Mouse (Mus musculus) stomach, embryonic 15.5 days (tissue): ENCODE data around the gene Hat1. TPM values are rescaled to one million over a fixed set of nuclear protein-coding genes. Genes with fewer than 3 reads are reported as not detected.
A peak's percentile ranks its signal among the peaks of the same experiment; 100 is the strongest.

Experiments used
- ATAC-seq: fragments of 200-750 bp; cut with Nextera tagmentation; 2 replicates; pipeline ENCODE4 v1.8.0; 2017; ENCODE audit warnings: low read depth, moderate number of reproducible peaks, moderate TSS enrichment; ENCODE audit not compliant: insufficient read depth, low FRiP score
- H3K27ac ChIP-seq: fragments of 300-500 bp; sonication (generic); 2 replicates; pipeline ENCODE4 v1.5.1; 2015; ENCODE audit warnings: mild to moderate bottlenecking, inconsistent platforms
- H3K27me3 ChIP-seq: fragments of 300-500 bp; sonication (generic); replicated peaks from 2 replicates; pipeline ENCODE4 v1.6.1; 2015; ENCODE audit warnings: inconsistent platforms
- H3K36me3 ChIP-seq: fragments of 300-500 bp; sonication (generic); 2 replicates; pipeline ENCODE4 v1.6.1; 2015; ENCODE audit warnings: inconsistent platforms
- H3K4me1 ChIP-seq: fragments of 300-500 bp; sonication (generic); 2 replicates; pipeline ENCODE4 v1.6.1; 2015; ENCODE audit warnings: inconsistent platforms
- H3K4me2 ChIP-seq: fragments of 300-500 bp; sonication (generic); 2 replicates; pipeline ENCODE4 v1.6.1; 2015; ENCODE audit warnings: mild to moderate bottlenecking, inconsistent platforms
- H3K4me3 ChIP-seq: fragments of 300-500 bp; sonication (generic); replicated peaks from 2 replicates; pipeline ENCODE4 v1.5.1; 2015; ENCODE audit warnings: inconsistent platforms
- H3K9ac ChIP-seq: fragments of 300-500 bp; sonication (generic); 2 replicates; pipeline ENCODE4 v1.6.1; 2015; ENCODE audit warnings: inconsistent platforms
- H3K9me3 ChIP-seq: fragments of 300-500 bp; sonication (generic); 2 replicates; pipeline ENCODE4 v1.6.1; 2016; ENCODE audit warnings: inconsistent platforms
- WGBS: fragments of 180-500 bp; shearing (Covaris S2); methylation state at CpG from one replicate; pipeline ENCODE4 v1.1.7; 2015; 5-methylcytosine and 5-hydroxymethylcytosine counted together
- polyA plus RNA-seq: library from polyadenylated mRNA; unstranded; fragments of >200 nt; fragmentation: Nextera tagmentation; extraction: Ambion mirVana; gene quantifications from 2 replicates; pipeline ENCODE4 v1.2.1, GENCODE M21; 2015

Gene Hat1
- polyA plus RNA-seq, 1 experiment from 2014 or later, result 111 TPM

DNA sequence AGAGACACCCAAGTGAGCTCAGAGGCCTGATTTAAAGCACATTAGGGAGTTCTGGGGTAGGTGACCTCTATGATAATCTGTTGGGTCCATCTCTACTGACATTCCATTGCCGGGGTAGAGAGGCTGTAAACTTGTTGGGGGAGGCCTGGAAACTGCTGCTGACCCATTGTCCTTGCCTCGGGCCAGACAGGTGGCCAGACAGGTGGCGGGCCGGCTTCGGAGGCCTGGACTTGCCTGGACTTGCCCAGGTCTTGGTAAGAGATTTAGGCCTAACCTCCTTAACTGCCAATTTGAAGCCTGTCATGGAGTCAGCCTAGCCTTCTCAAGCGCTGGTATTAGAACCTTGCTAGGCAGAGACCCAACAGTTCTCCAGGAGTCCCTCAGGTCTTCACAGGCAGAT, 992 bp upstream of the Hat1 start:
- H3K9ac ChIP-seq, result no peak overlapping the region
- WGBS, result 89% methylated on average over 6 of the region's 6 CpGs
- no peak for ATAC-seq

GRCm38 (mm10) chr2:71389864-71390263, 1.1 kb downstream of the Hat1 start:
- H3K4me2 ChIP-seq, result peak overlapping the region; percentile 69
- no peaks in the 10 kb centered on the region for H3K36me3 ChIP-seq
- H3K27me3 ChIP-seq, result no peaks in the 10 kb centered on the region
- H3K27ac ChIP-seq, result no peak overlapping the region
- H3K4me3 ChIP-seq, result peak overlapping the region; percentile 95
- peaks cover 9% of the 10 kb centered on the region; the same call in 1 of the 2 replicates for H3K4me1 ChIP-seq
- H3K9me3 ChIP-seq, result no peaks in the 10 kb centered on the region
- peak overlapping the region; percentile 81 for H3K9ac ChIP-seq
- no peak for ATAC-seq
- 53% methylated on average over 9 of the region's 9 CpGs for WGBS

More for the DNA sequence above, 992 bp upstream of the Hat1 start:
- Histone ChIP-seq H3K9me3 (no peaks in the 10 kb centered on the region), H3K36me3 (no peaks in the 10 kb centered on the region), H3K4me1 (peaks cover 9% of the 10 kb centered on the region; the same call in 1 of the 2 replicates), H3K4me2 (no peak overlapping the region), H3K27me3 (no peaks in the 10 kb centered on the region), H3K4me3 (no peak overlapping the region), H3K27ac (no peak overlapping the region)

DNA sequence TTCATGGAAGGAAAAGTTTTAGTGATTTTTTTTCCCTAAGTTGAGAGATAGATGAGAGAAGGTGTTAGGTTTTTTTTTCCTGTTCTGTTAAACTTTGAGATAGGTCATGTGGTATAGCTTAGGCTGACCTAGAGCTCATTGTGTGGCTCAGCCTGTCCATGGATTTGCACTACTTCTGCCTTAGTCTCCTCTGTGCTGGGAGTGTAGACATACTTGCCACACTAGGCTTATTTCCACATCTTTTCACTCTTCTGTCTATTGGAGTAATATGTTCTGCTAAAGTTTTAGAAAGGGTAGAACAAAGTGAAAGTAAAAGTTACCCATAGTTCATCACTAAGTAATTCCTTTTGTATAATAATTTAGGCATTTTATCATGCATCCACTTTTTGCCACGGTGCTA, 16.9 kb downstream of the Hat1 start:
- Histone ChIP-seq H3K9me3 (no peaks in the 10 kb centered on the region), H3K27me3 (no peaks in the 10 kb centered on the region), H3K9ac (no peak overlapping the region), H3K4me2 (no peak overlapping the region), H3K4me1 (no peaks in the 10 kb centered on the region), H3K36me3 (peaks cover 6% of the 10 kb centered on the region; the same call in 1 of the 2 replicates), H3K27ac (no peak overlapping the region), H3K4me3 (no peak overlapping the region)
- WGBS, result 72% methylated on average over 1 of the region's 1 CpGs
- ATAC-seq, result no peak

GRCm38 (mm10) chr2:71418760-71419280, 30.1 kb downstream of the Hat1 start:
- 80% methylated on average over 3 of the region's 3 CpGs for WGBS
- Histone ChIP-seq H3K4me1 (no peaks in the 10 kb centered on the region), H3K4me3 (no peak overlapping the region), H3K36me3 (peaks cover 16% of the 10 kb centered on the region; the same call in 1 of the 2 replicates), H3K27me3 (no peaks in the 10 kb centered on the region), H3K9me3 (no peaks in the 10 kb centered on the region), H3K27ac (no peak overlapping the region), H3K9ac (no peak overlapping the region), H3K4me2 (no peak overlapping the region)
- ATAC-seq, result no peak

DNA sequence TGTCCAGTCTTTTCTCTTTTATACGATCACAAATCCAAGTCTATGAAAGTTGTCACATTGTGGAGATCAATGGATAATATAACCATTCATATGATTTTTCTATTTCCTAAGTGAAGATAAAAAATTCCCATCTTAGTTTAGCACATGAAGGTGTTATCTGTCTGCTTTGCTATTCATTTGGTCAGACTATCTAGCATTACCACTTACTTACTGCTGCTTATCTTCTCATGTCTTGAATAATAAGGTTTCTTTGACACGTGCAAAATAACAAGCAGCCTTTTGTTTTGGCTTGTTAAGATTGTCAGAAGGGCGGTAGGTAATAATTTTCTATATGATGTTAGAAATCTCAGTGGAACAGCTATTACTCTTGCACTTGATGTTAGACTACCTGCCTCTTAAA, 30.6 kb downstream of the Hat1 start:
- Histone ChIP-seq H3K4me3 (no peak overlapping the region), H3K9ac (no peak overlapping the region), H3K9me3 (no peaks in the 10 kb centered on the region), H3K27ac (no peak overlapping the region), H3K4me1 (no peaks in the 10 kb centered on the region), H3K36me3 (peaks cover 16% of the 10 kb centered on the region; the same call in 1 of the 2 replicates), H3K27me3 (no peaks in the 10 kb centered on the region), H3K4me2 (no peak overlapping the region)
- 79% methylated on average over 3 of the region's 3 CpGs for WGBS
- no peak for ATAC-seq

DNA sequence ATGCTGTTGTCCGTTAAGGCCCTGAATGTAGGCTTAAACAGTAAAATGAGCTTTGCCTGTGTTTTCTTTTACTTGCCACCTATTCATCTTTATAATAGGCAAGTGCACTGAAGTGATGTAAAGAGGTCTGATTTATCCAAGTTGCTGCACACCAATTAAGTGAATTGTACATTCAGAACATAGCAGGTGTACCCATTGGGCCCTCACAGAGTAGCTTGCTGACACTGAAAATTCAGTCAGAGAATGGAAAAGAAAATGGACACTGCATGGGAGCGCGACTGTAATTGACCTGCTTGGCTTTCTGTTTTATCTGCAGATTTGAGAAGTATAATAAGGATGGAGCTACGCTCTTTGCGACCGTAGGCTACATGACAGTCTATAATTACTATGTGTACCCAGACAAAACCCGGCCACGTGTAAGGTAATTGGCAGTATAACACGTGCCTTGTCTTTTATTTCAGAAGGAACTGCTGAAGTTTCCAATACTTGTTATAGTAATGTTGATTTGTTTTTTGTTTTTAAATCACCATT, 32.2 kb downstream of the Hat1 start:
- H3K4me1 ChIP-seq, result no peaks in the 10 kb centered on the region
- peaks cover 10% of the 10 kb centered on the region; the same call in 1 of the 2 replicates for H3K36me3 ChIP-seq
- no peak overlapping the region for H3K4me2 ChIP-seq
- ATAC-seq, result no peak
- no peaks in the 10 kb centered on the region for H3K9me3 ChIP-seq
- H3K27ac ChIP-seq, result no peak overlapping the region
- no peak overlapping the region for H3K4me3 ChIP-seq
- H3K27me3 ChIP-seq, result no peaks in the 10 kb centered on the region
- H3K9ac ChIP-seq, result no peak overlapping the region
- 96% methylated on average over 9 of the region's 9 CpGs for WGBS

DNA sequence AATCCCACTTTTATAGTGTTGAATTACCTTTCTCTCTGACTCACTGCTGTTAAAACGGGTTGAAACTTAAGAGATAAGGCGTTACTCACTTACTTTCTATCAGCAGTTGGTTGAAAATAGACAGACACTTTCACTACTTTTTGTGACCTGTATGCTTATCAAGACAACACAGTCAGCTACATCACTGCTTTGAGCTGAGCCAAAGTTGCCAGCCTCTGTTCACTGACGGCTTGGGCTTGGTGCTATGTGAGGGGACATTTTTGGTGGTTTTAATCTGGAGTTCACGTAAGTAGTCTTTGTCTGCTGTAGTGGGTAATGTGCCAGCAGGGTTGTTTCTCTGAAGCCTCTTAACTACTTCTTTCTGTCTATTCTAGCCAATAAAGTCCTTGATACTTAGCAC, 35.8 kb downstream of the Hat1 start:
- no peak overlapping the region for H3K27ac ChIP-seq
- no peak overlapping the region for H3K9ac ChIP-seq
- H3K4me1 ChIP-seq, result no peaks in the 10 kb centered on the region
- H3K4me2 ChIP-seq, result no peak overlapping the region
- H3K4me3 ChIP-seq, result no peak overlapping the region
- no peak for ATAC-seq
- WGBS, result 75% methylated on average over 4 of the region's 4 CpGs
- H3K27me3 ChIP-seq, result no peaks in the 10 kb centered on the region
- no peaks in the 10 kb centered on the region for H3K9me3 ChIP-seq
- H3K36me3 ChIP-seq, result peaks cover 7% of the 10 kb centered on the region; the same call in 1 of the 2 replicates

DNA sequence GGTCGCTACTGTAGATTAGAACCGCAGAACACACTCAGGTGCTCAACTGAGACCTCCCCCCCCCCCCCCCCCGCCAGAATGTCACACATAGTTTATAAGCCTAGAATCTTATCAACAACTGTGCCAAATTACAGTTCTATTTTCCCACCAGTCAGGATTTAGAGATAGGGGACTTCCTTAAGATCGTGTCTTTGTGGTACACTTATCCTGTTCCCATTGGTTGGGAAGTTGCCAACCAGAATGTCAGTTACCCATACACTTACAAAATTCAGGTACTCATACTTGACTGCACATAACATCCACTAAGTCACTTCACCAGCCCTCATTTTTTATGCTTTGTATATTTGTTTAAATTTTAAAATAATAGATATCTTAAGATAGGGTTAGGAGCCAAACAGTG, 46.7 kb downstream of the Hat1 start:
- Histone ChIP-seq H3K27ac (no peak overlapping the region), H3K4me1 (no peaks in the 10 kb centered on the region), H3K27me3 (no peaks in the 10 kb centered on the region), H3K4me3 (no peak overlapping the region), H3K9me3 (no peaks in the 10 kb centered on the region), H3K4me2 (no peak overlapping the region), H3K36me3 (peaks cover 14% of the 10 kb centered on the region), H3K9ac (no peak overlapping the region)
- WGBS, result 74% methylated on average over 4 of the region's 4 CpGs
- ATAC-seq, result no peak

- Histone ChIP-seq H3K36me3 (peaks cover 8% of the 10 kb centered on the region), H3K27ac (no peak overlapping the region), H3K4me2 (no peak overlapping the region), H3K9ac (no peak overlapping the region), H3K9me3 (no peaks in the 10 kb centered on the region), H3K27me3 (peaks cover 3% of the 10 kb centered on the region; the same call in 1 of the 2 replicates), H3K4me1 (no peaks in the 10 kb centered on the region), H3K4me3 (no peak overlapping the region)
- 30% methylated on average over 2 of the region's 2 CpGs for WGBS
- ATAC-seq, result no peak
These were observed 54.6 kb downstream of the Hat1 start for GRCm38 (mm10) chr2:71443376-71443775.

DNA sequence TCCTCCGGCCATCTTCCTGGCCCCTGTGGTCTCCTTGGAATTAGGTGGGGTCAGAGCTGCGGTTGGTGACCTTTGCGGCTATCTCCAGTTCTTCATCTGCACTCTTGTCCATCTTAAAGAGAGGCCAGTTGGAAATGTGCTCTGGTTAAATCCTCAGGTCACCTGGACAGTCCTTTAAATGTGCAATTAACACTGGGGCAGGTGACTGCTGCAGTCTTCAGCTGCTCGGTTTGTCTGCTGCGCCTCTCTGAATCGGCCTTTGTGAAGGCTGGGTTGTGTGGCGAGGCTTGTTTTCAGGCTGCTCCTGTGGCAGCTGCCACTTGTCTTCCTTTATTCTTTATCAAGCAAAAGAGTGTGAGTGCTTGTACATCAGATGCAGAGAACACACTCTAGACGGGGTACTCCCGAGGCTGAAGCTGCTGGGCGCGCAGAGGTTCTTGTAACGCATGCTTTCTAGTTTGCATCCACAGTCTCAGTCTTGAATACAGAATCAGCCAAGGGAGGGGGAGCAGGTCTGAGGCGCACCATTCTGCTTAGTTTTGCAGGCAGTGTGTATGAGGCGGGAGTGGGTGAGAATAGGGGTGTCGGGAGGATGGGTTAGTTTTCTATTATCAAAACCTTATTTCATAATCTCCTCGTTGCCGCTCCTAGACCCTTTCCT, 56.9 kb downstream of the Hat1 start:
- Histone ChIP-seq H3K4me1 (no peaks in the 10 kb centered on the region), H3K4me2 (no peak overlapping the region), H3K9me3 (no peaks in the 10 kb centered on the region), H3K27me3 (peaks cover 3% of the 10 kb centered on the region; the same call in 1 of the 2 replicates), H3K27ac (no peak overlapping the region), H3K4me3 (no peak overlapping the region), H3K9ac (no peak overlapping the region), H3K36me3 (peaks cover 3% of the 10 kb centered on the region; the same call in 1 of the 2 replicates)
- no peak for ATAC-seq
- 60% methylated on average over 17 of the region's 17 CpGs for WGBS

DNA sequence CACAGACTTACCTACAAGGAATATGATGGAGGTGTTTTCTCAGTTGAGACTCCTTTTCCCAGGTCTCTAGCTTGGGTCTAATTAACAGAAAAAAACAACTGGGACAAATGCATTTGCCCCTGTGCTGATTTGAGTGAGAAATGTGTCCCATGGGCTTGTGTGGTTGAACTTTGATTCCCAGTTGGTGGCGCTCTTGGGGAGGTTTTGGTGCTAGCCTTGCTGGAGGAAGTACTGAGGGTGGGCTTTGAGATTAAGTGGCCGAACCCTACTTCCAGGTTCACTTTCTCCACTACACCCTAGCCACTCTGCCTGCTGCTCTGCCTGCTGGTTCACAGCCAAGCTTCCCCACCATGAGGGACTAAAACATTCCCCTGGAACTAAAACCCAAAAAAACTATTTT, 60.8 kb downstream of the Hat1 start:
- no peak overlapping the region for H3K27ac ChIP-seq
- 12% methylated on average over 2 of the region's 2 CpGs for WGBS

GRCm38 (mm10) chr2:71451761-71452160, 63.0 kb downstream of the Hat1 start:
- WGBS, result 61% methylated on average over 5 of the region's 5 CpGs
- no peak for ATAC-seq
- Histone ChIP-seq H3K4me3 (no peak overlapping the region), H3K27ac (no peak overlapping the region), H3K9ac (no peak overlapping the region), H3K36me3 (no peaks in the 10 kb centered on the region), H3K27me3 (0 out of 2 replicates have a peak, but pooled peaks cover 3% of the 10 kb centered on the region), H3K4me1 (no peaks in the 10 kb centered on the region), H3K9me3 (no peaks in the 10 kb centered on the region), H3K4me2 (no peak overlapping the region)

More for the DNA sequence above, 60.8 kb downstream of the Hat1 start:
- no peak overlapping the region for H3K9ac ChIP-seq
- H3K27me3 ChIP-seq, result peaks cover 3% of the 10 kb centered on the region; the same call in 1 of the 2 replicates
- no peak overlapping the region for H3K4me3 ChIP-seq
- H3K4me2 ChIP-seq, result no peak overlapping the region
- H3K36me3 ChIP-seq, result no peaks in the 10 kb centered on the region
- H3K9me3 ChIP-seq, result no peaks in the 10 kb centered on the region
- ATAC-seq, result no peak
- no peaks in the 10 kb centered on the region for H3K4me1 ChIP-seq
